Mouse (Mus musculus) liver, postnatal 0 days (tissue): ENCODE measurements around the gene Cox6a1. TPM values are rescaled to one million over a fixed set of nuclear protein-coding genes. Genes with fewer than 3 reads are reported as not detected.

ENCODE experiments used
- ATAC-seq: fragments of 200-750 bp; cut with Nextera tagmentation; 2 replicates; pipeline ENCODE4 v1.8.0; 2017; ENCODE audit warnings: mild to moderate bottlenecking, moderate library complexity
- DNase-seq: peaks from one replicate; pipeline ENCODE4 v3.0.0-alpha.2; 2016
- H3K27ac ChIP-seq: fragments of 300-500 bp; sonication (generic); 2 replicates; pipeline ENCODE4 v1.5.1; 2014; ENCODE audit warnings: antibody characterized with exemption, moderate library complexity, mild to moderate bottlenecking, low read depth
- H3K27me3 ChIP-seq: fragments of 300-500 bp; sonication (generic); 2 replicates; pipeline ENCODE4 v1.6.1; 2014; ENCODE audit warnings: low read length, control low read depth, mixed read lengths; ENCODE audit not compliant: insufficient read depth
- H3K36me3 ChIP-seq: fragments of 300-500 bp; sonication (generic); replicated peaks from 2 replicates; pipeline ENCODE4 v1.6.1; 2014; ENCODE audit warnings: mild to moderate bottlenecking, control low read depth, low read length, moderate library complexity, mixed read lengths; ENCODE audit not compliant: insufficient read depth
- H3K4me1 ChIP-seq: fragments of 300-500 bp; sonication (generic); 2 replicates; pipeline ENCODE4 v1.6.1; 2014; ENCODE audit warnings: antibody characterized with exemption, mild to moderate bottlenecking, control low read depth; ENCODE audit not compliant: insufficient read depth
- H3K4me2 ChIP-seq: fragments of 300-500 bp; sonication (generic); 2 replicates; pipeline ENCODE4 v1.6.1; 2014; ENCODE audit warnings: low read depth, mild to moderate bottlenecking, low read length, moderate library complexity, mixed read lengths
- H3K4me3 ChIP-seq: fragments of 300-500 bp; sonication (generic); 2 replicates; pipeline ENCODE4 v1.5.1; 2014; ENCODE audit warnings: low read depth, low read length
- H3K9ac ChIP-seq: fragments of 300-500 bp; sonication (generic); replicated peaks from 2 replicates; pipeline ENCODE4 v1.6.1; 2014; ENCODE audit warnings: mild to moderate bottlenecking, moderate library complexity
- H3K9me3 ChIP-seq: fragments of 300-500 bp; sonication (generic); 2 replicates; pipeline ENCODE4 v1.6.1; 2016; ENCODE audit warnings: mild to moderate bottlenecking, control low read depth, low read length, mixed read lengths
- CTCF ChIP-seq: sonication (generic); IDR thresholded peaks from 2 replicates; pipeline ENCODE4 v1.5.1; 2016; ENCODE audit warnings: antibody characterized with exemption, low read depth
- EP300 ChIP-seq: IDR thresholded peaks from 2 replicates; pipeline ENCODE4 v1.6.1; 2016; ENCODE audit warnings: antibody characterized with exemption, low read depth, mild to moderate bottlenecking
- WGBS: fragments of 180-500 bp; shearing (Covaris S2); extraction: QIAGEN DNeasy Blood & Tissue Kit; methylation state at CpG from one replicate; pipeline ENCODE4 v1.1.7; 2014; ENCODE audit not compliant: insufficient replicate concordance; 5-methylcytosine and 5-hydroxymethylcytosine counted together
- polyA plus RNA-seq: library from polyadenylated mRNA; unstranded; fragments of >200 nt; fragmentation: Nextera tagmentation; extraction: Ambion mirVana; gene quantifications from 2 replicates; pipeline ENCODE4 v1.2.1, GENCODE M21; 2015

The Cox6a1 gene
- polyA plus RNA-seq, 1 experiment from 2014 or later = 952 TPM

DNA sequence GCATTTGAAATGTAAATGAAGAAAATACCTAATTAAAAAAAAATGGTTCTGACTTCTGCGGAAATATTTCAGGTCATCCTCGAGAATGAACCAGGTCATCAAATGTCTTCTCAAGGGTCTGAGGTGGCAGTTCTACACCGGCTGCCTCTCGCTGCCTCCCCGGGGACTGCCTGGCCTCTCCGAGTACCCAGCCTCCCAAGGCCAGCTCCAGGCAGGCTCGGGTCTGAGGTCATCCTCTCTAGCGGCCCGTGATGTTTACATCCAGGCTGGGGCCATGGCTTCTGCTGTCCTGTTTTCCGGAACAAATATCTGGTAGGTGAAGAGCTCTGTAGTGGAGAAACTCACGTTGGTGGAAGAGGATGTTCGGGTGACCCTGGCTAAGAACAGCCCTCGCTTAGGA, 6.3 kb upstream of the Cox6a1 start:
- WGBS = 46% methylated on average over 13 of the region's 13 CpGs
- Histone ChIP-seq H3K9ac (no peak overlapping the region), H3K9me3 (0 out of 2 replicates have a peak, but pooled peaks cover 2% of the 10 kb centered on the region), H3K4me2 (no peak overlapping the region), H3K27ac (no peak overlapping the region), H3K4me1 (no peaks in the 10 kb centered on the region), H3K4me3 (no peak overlapping the region), H3K27me3 (no peaks in the 10 kb centered on the region), H3K36me3 (no peaks in the 10 kb centered on the region)
- no peak for DNase-seq
- TF ChIP-seq CTCF = no peak
- no peak for TF ChIP-seq EP300
- no peak for ATAC-seq

DNA sequence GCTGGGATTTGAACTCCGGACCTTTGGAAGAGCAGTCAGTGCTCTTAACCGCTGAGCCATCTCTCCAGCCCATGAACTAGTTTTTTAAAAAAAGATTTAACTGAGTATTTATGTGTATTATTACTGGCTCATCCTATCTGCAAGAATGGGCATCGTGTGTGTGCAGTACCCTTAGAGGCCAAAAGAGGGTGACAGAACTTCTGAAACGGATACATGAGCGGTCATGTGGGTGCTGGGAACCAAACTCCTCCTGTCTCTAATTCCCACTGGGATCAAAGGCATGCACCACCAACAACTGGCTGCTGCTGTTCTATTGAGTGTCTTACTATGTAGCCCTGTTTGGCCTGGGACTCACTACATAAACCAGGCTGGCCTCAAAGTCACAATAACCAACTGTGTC, 2.6 kb upstream of the Cox6a1 start:
- Histone ChIP-seq H3K4me3 (no peak overlapping the region), H3K27me3 (no peaks in the 10 kb centered on the region), H3K27ac (no peak overlapping the region), H3K9me3 (0 out of 2 replicates have a peak, but pooled peaks cover 2% of the 10 kb centered on the region), H3K4me2 (no peak overlapping the region), H3K9ac (no peak overlapping the region), H3K36me3 (0 out of 2 replicates have a peak, but pooled peaks cover 2% of the 10 kb centered on the region), H3K4me1 (peaks cover 16% of the 10 kb centered on the region)
- DNase-seq (no peak), ATAC-seq (no peak)
- WGBS = 72% methylated on average over 5 of the region's 5 CpGs
- TF ChIP-seq EP300 = no peak
- peak; percentile 19; the same call in 1 of the 2 replicates for TF ChIP-seq CTCF

DNA sequence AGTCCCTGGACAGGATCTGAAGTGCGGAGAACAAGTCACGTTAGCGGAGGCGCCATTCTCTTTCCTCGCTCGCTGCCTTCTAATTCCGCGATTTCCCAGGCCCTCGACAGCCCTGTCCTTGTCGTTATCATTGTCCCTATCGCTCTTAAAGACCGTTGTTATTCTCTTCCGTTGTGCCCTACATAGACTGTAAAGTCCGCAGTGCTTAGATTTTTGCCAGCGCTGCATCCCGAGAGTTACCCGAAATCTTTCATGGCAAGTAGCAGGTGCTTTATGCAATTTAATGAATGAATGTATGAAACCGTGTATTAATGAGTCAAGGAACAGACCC, 409 bp upstream of the Cox6a1 start:
- Histone ChIP-seq H3K27ac (peak overlapping the region; percentile 76), H3K4me1 (peaks cover 16% of the 10 kb centered on the region), H3K9ac (peak overlapping the region; percentile 62), H3K27me3 (no peaks in the 10 kb centered on the region), H3K4me3 (peak overlapping the region; percentile 91), H3K9me3 (0 out of 2 replicates have a peak, but pooled peaks cover 2% of the 10 kb centered on the region), H3K36me3 (peaks cover 18% of the 10 kb centered on the region), H3K4me2 (peak overlapping the region; percentile 83)
- ATAC-seq = peak; percentile 28
- no peak for DNase-seq
- WGBS = under 1% methylated on average over 18 of the region's 18 CpGs
- TF ChIP-seq EP300 (no peak), CTCF (no peak; the same call in 1 of the 2 replicates)

DNA sequence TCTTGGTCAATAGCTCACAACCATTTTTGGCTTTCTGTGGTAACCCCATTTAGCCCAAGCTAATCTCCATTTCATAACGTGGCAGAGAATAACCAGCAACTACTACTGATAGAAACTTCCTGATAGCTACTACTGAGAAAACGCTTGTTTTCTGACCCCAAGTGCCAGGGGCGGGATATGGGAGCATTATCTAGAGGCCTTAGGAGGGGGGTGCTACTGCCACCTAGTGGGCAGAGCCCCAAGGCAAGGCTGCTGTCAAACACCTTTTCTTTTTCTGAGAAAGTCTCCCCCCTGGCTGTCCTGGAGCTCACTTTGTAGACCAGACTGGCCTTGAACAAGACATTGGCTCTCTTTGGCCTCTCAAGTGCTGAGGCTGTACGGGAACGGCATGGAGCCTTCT, 1.2 kb downstream of the Cox6a1 start:
- H3K9ac ChIP-seq = peak overlapping the region; percentile 87
- DNase-seq = peak; percentile 90
- peaks cover 16% of the 10 kb centered on the region for H3K4me1 ChIP-seq
- peak overlapping the region; percentile 89 for H3K4me2 ChIP-seq
- peak overlapping the region; percentile 68; the same call in 1 of the 2 replicates for H3K27ac ChIP-seq
- H3K9me3 ChIP-seq = 0 out of 2 replicates have a peak, but pooled peaks cover 2% of the 10 kb centered on the region
- H3K27me3 ChIP-seq = no peaks in the 10 kb centered on the region
- peak; percentile 49 for ATAC-seq
- H3K4me3 ChIP-seq = peak overlapping the region; percentile 91
- TF ChIP-seq CTCF = peak; percentile 97
- TF ChIP-seq EP300 = no peak
- peaks cover 35% of the 10 kb centered on the region for H3K36me3 ChIP-seq
- WGBS = 0% methylated on average over 5 of the region's 5 CpGs

DNA sequence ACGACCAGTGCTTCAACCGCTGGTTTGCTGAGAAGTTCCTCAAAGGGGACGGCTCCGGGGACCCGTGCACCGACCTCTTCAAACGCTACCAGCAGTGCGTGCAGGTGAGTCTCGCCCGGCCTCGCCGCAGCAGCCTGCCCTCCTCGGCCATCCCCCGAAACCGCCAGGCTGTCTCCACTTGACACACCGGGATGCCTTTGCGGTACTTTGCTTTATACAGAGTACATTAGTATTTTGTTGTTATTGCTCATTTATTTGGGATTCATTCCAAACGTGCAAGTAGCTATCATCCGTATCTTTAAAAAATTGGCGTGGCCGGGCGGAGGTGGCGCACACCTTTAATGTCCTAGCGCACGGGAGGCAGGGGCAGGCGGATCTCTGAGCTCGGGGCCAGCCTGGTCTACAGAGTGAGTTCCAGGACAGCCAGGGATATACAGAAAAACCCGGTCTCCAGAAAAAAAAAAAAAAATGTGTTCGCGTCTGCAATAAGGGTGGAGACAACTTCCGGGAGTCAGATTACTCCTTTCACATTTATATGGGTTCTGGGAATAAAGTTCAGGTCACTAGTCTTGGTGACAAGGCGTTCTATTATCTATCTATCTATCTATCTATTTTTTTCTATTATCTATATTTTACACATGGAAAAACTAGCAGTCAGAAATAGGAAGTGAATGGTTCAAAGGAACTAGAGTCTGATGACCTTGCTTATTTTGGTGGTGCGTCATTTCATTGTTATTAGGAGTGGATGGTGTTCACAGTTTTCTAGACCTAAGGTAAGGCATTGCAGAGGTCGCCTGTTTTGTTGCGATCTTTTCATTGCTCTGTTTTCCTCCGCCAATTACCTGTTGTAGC, 7.2 kb downstream of the Cox6a1 start:
- H3K27me3 ChIP-seq = no peaks in the 10 kb centered on the region
- H3K36me3 ChIP-seq = peaks cover 38% of the 10 kb centered on the region
- peak overlapping the region; percentile 89 for H3K27ac ChIP-seq
- H3K4me3 ChIP-seq = peak overlapping the region; percentile 95
- peaks cover 18% of the 10 kb centered on the region for H3K4me1 ChIP-seq
- no peaks in the 10 kb centered on the region for H3K9me3 ChIP-seq
- 7% methylated on average over 36 of the region's 36 CpGs for WGBS
- TF ChIP-seq EP300 (no peak), CTCF (no peak)
- H3K4me2 ChIP-seq = peak overlapping the region; percentile 81
- ATAC-seq (peak; percentile 46), DNase-seq (no peak)
- peak overlapping the region; percentile 93 for H3K9ac ChIP-seq

DNA sequence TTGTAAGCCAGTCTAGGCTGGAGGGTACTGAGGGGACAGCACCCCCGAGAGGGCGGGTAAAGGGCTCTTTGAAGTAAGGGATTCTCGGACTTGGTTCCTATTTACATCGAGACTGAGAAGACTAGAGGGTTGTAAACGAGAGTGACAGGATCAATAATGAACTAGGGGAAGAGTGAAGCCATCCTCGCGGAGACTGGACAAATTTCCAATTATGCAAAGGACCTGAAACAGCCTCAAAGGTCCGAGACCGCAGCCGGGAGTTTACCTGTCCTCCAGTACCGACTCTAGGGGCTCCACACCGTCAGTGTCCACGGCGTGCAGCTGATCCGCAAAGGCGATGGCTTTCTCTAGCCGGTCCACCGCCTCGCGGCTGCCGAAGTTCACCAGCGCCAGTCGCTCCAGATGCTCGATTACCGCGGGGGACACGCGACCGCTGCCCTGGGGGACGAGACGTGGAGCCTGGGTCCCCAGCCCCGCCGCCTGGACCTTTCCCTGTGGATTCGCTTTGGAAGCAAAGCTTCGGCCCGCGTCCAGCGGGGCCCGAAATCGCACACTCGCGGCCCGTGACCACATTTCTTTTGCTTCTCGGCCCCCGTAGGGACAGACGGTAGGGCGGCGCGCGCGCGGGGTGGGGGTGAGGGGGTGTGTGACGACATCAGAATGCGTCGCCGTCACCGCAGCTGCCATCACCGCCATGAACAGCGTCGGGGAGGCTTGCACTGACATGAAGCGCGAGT, 8.0 kb downstream of the Cox6a1 start, which contains the start of the genes Gatc and Triap1:
Gene Gatc (minus strand): TSS at position 602 of the 737 bp plus-strand sequence.
Gene Triap1 (plus strand): TSS at position 649 of the 737 bp plus-strand sequence.
- Histone ChIP-seq H3K4me3 (peak within 1 kb of the TSS; percentile 95), H3K9me3 (no peaks in the 10 kb centered on the region), H3K4me1 (peaks cover 18% of the 10 kb centered on the region), H3K4me2 (peak within 1 kb of the TSS; percentile 81), H3K9ac (peak within 1 kb of the TSS; percentile 93), H3K36me3 (peaks cover 42% of the 10 kb centered on the region), H3K27ac (peak within 1 kb of the TSS; percentile 89), H3K27me3 (no peaks in the 10 kb centered on the region)
- ATAC-seq (peak; percentile 96), DNase-seq (peak; percentile 94)
- peak; percentile 57; the same call in 1 of the 2 replicates for TF ChIP-seq EP300
- peak; percentile 21 for TF ChIP-seq CTCF
- WGBS = under 1% methylated on average over 62 of the region's 62 CpGs
